Mouse (Mus musculus): Measurements from ENCODE around the gene Ccdc63.

DNA sequence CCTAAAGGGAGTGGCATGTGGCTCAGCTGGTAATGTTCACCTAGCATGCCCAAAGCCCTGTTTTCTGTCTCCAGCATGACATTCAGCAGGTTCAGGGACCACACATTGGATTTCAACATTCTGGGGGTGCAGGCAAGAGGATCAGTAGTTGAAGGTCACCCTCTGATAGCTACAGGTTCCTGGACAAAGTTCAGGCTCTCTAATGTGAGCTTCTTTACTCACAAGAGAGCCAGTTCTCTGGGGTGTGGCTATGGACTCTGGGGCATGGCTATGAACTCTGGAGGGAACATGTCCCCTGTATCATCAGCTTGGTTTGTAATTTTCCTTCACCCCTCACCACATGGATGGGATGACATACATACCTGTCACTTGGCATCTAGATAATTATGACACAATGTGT is 15.0 kb upstream of the Ccdc63 start:
- no peak for TF ChIP-seq CTCF (IDR thresholded peaks at IDR 0.05; ENCODE audit: low read depth)
- TF ChIP-seq EP300 (IDR thresholded peaks at IDR 0.05; ENCODE audit: low read depth), result no peak

Data from heart, postnatal 0 days (tissue).